Mouse (Mus musculus) ES-Bruce4 (cell line): Measurements from ENCODE around the gene Zfp398.

Source experiments
- CTCF ChIP-seq: IDR thresholded peaks from one replicate; pipeline ENCODE4 v1.8.1; 2011; ENCODE audit warnings: low read depth, low read length
- POLR2A ChIP-seq: IDR thresholded peaks from one replicate; pipeline ENCODE4 v1.8.1; 2011; ENCODE audit warnings: low read length; ENCODE audit not compliant: insufficient read depth

DNA sequence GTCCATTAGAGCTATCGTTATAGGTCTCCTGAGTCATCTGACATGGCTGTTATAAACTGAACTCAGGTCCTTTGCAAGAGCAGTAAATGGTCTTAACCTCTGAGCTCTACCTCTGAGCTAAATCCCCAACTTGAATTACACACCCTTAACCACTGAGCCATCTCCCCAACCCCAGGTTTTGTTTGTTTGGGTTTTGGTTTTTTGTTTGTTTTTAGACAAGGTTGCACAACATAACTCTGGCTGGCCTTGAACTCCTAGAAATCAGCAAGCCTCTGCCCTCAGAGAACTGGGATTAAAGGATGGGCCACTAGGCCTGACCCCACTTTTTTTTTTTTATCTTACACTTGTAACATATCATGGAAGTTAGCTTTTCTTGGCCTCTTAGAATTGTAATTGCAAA, 19.3 kb upstream of the Zfp398 start:
- TF ChIP-seq CTCF (no peak), POLR2A (no peak)
